Mouse (Mus musculus) gastrocnemius, postnatal 10 days (tissue): ENCODE measurements around the gene Cbx3. TPM values are rescaled to one million over a fixed set of nuclear protein-coding genes. Genes with fewer than 3 reads are reported as not detected.

Experiments
- DNase-seq: peaks from one replicate; pipeline ENCODE4 v3.0.0; 2021; ENCODE audit warnings: mixed read lengths
- total RNA-seq, 2 experiments: library from RNA; stranded (reverse); gene quantifications; 2 replicates each; pipeline ENCODE4 v1.2.3; 2021

Cbx3 gene
- total RNA-seq, 2 experiments from 2014 or later, result 78.2 to 87.1 TPM

DNA sequence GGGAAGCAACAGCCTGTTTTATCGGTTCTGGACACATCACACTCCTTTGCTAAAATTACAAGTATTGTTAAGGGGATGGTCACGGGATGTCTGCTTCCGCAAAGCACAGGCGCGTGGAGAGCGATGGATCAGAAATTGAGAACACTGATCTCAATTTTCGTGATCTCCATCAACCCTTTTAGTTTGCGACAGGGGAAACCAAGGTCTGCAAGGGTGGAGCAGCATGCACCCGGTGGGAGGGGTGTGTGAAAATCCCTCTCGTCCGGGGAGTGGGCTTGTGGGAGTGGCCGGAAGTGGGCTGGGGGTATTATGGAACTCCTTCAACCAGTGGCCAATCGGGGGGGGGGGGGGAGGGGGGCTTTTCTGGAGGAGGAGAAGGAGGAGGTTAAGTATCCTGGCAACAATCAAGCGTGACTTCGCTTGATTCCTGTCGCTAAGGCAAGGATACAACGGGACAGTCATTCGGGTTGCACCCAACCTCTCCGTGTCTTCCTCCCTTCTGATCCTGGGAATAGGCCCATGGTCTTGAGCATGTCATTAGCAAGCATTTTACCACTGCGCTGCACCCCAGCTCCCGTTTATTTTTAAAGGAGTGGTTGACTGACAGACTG, 54.3 kb downstream of the Cbx3 start:
- DNase-seq, result peak; percentile 9

DNA sequence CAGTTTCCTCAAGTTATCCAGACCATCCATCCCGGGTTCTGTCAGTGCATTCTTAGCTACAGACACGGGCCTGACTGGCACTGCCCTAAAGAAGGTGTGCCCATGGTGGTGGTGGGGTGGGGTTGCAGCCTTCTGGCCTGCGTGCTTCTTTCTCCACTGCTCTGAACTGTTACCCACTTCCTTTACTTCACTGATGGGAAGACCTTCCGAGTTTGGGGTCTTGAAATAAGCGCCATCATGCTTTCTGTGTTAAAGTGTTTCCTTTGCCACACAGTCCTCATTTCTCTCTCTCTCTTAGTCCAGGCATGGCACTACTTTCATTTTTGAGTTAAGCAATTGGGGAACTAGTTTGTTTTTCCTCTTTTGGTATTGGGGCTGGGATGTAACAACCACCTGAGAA, 54.8 kb downstream of the Cbx3 start:
- DNase-seq, result no peak

- no peak for DNase-seq
Measured at GRCm38 (mm10) chr6:51529457-51529856, 59.3 kb downstream of the Cbx3 start.

Other genes with a start within 250 kb of the Cbx3 start
- under 1 TPM; 0.12 to 0.16 TPM for gene Nfe2l3, start 37.7 kb upstream of the Cbx3 start, total RNA-seq
- gene Hnrnpa2b1, start 466 bp upstream of the Cbx3 start, total RNA-seq, result 100 to 1,000 TPM; 329 to 380 TPM
- gene Snx10, start 53.5 kb downstream of the Cbx3 start, total RNA-seq, result 10 to 100 TPM in 1 of 2 experiments, 1 to 10 TPM in 1; 7.8 to 12.0 TPM